ENCODE assay signal across 21 mouse cellular contexts in the genomic region with DNA sequence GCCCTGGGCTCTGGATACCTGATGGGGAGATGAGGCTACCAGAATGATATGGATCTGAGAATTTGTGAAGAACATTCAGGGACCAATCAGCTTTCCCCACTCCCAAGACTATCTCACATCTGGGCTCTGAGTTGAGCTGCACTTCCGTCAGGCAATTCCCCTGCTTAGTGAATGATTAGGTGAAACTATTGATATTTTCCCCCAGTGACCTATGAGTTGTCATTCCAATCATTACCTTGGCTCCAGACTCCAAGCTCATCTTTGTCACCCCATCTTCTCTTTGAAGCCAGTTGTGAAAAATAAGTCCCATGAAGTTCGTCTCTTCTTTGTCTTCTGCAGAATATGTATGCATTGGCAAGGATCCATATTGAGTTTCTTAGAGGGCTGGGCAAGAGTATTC.
DNase-seq lines count a peak whose midpoint lies in the region; ATAC-seq and TF ChIP-seq lines count a peak whose summit lies in the region.
"Had no signal": no experiment of that assay in that cellular context is flagged by ENCODE, and none has a peak within 500 bp of the region (broad histone marks: within the 10 kb centered on the region; RNA-seq: fewer than 3 reads in every experiment).

No protein-coding gene starts in this region.

- DNase-seq in intestine, embryonic 14.5 days (ENCODE audit: low spot score) = peak; percentile 41
- peak; percentile 73 for DNase-seq in liver, adult 2 months (ENCODE audit: extremely low read depth, low read depth, low spot score)
- no peak for DNase-seq in liver
- no peak for DNase-seq in liver, postnatal 0 days
- DNase-seq in lung, embryonic 14.5 days = peak; percentile 59
- no peak for DNase-seq in lung, postnatal 25 days (ENCODE audit: low spot score)
- DNase-seq: adrenal gland, adult 2 months; adrenal gland, adult 8-10 months; adrenal gland, postnatal 10 days; adrenal gland, postnatal 14 days; adrenal gland, postnatal 25 days; adrenal gland, postnatal 36 days; cerebellum, adult 11 months; cerebellum, adult 11-12 months had no signal

- H3K9me3 ChIP-seq in intestine, embryonic 14.5 days (ENCODE audit: control insufficient read depth, low read length) = no peaks in the 10 kb centered on the region
- no peaks in the 10 kb centered on the region for H3K9me3 ChIP-seq in intestine, embryonic 16.5 days (ENCODE audit: control insufficient read depth, low read length)
- no peaks in the 10 kb centered on the region for H3K9me3 ChIP-seq in liver, postnatal 0 days (ENCODE audit: low read length)
- H3K9me3 ChIP-seq in liver, embryonic 12.5 days (replicated peaks) = no peaks in the 10 kb centered on the region
- H3K9me3 ChIP-seq in lung, embryonic 14.5 days (ENCODE audit: low read depth, low read length) = no peaks in the 10 kb centered on the region
- H3K9me3 ChIP-seq: G1E had no signal

- peaks cover 6% of the 10 kb centered on the region; the same call in 1 of the 2 replicates for H3K4me1 ChIP-seq in intestine, embryonic 14.5 days (replicated peaks; ENCODE audit: control insufficient read depth, insufficient read depth, low read length)
- peaks cover 6% of the 10 kb centered on the region for H3K4me1 ChIP-seq in intestine, embryonic 16.5 days (ENCODE audit: control insufficient read depth, insufficient read depth, low read length)
- peaks cover 12% of the 10 kb centered on the region for H3K4me1 ChIP-seq in liver, adult 2 months (ENCODE audit: control insufficient read depth, insufficient read depth, low read length)
- H3K4me1 ChIP-seq in liver, postnatal 0 days (ENCODE audit: insufficient read depth) = peaks cover 12% of the 10 kb centered on the region
- no peaks in the 10 kb centered on the region for H3K4me1 ChIP-seq in liver, embryonic 12.5 days
- H3K4me1 ChIP-seq in lung, embryonic 14.5 days (ENCODE audit: insufficient read depth) = no peaks in the 10 kb centered on the region

- H3K4me3 ChIP-seq in intestine, embryonic 14.5 days (ENCODE audit: low read depth, low read length) = no peak overlapping the region
- no peak overlapping the region for H3K4me3 ChIP-seq in intestine, embryonic 16.5 days (ENCODE audit: low read length)
- no peak overlapping the region for H3K4me3 ChIP-seq in liver, adult 2 months (ENCODE audit: insufficient read depth, low read depth, low read length)
- no peak overlapping the region for H3K4me3 ChIP-seq in liver, postnatal 0 days (ENCODE audit: low read depth, low read length)
- H3K4me3 ChIP-seq in liver, embryonic 12.5 days = no peak overlapping the region
- no peak overlapping the region for H3K4me3 ChIP-seq in lung, embryonic 14.5 days (ENCODE audit: low read depth, low read length)

- H3K79me2 ChIP-seq in liver, adult 2 months (ENCODE audit: control insufficient read depth, insufficient read depth, low read length) = no peaks in the 10 kb centered on the region

- no peak for TF ChIP-seq POLR2A in liver, adult 2 months (IDR thresholded peaks at IDR 0.05; ENCODE audit: extremely low read depth, insufficient read depth, low read length)

- TF ChIP-seq EP300 in liver, postnatal 0 days (IDR thresholded peaks at IDR 0.05; ENCODE audit: low read depth) = no peak

- no peak overlapping the region for H3K9ac ChIP-seq in intestine, embryonic 14.5 days (ENCODE audit: low read length)
- no peak overlapping the region for H3K9ac ChIP-seq in intestine, embryonic 16.5 days (ENCODE audit: low read depth, low read length)
- no peak overlapping the region for H3K9ac ChIP-seq in liver, adult 2 months (ENCODE audit: low read depth, low read length)
- H3K9ac ChIP-seq in liver, postnatal 0 days (replicated peaks) = no peak overlapping the region
- H3K9ac ChIP-seq in liver, embryonic 12.5 days = no peak overlapping the region
- no peak overlapping the region for H3K9ac ChIP-seq in lung, embryonic 14.5 days

- no peaks in the 10 kb centered on the region for H3K27me3 ChIP-seq in intestine, embryonic 14.5 days (replicated peaks; ENCODE audit: control insufficient read depth, insufficient read depth, low read length)
- H3K27me3 ChIP-seq in intestine, embryonic 16.5 days (replicated peaks; ENCODE audit: control insufficient read depth, insufficient read depth, low read length) = no peaks in the 10 kb centered on the region
- H3K27me3 ChIP-seq in liver, adult 2 months (ENCODE audit: control insufficient read depth, insufficient read depth, low read length) = no peaks in the 10 kb centered on the region
- H3K27me3 ChIP-seq in liver, postnatal 0 days (ENCODE audit: insufficient read depth, low read length) = no peaks in the 10 kb centered on the region
- H3K27me3 ChIP-seq in liver, embryonic 12.5 days (replicated peaks) = 0 out of 2 replicates have a peak, but pooled peaks cover 4% of the 10 kb centered on the region
- H3K27me3 ChIP-seq in lung, embryonic 14.5 days (ENCODE audit: insufficient read depth, low read length) = no peaks in the 10 kb centered on the region
- H3K27me3 ChIP-seq: CH12.LX, Patski had no signal

- H3K27ac ChIP-seq in intestine, embryonic 14.5 days (ENCODE audit: low read depth) = no peak overlapping the region
- H3K27ac ChIP-seq in intestine, embryonic 16.5 days (ENCODE audit: low read length) = no peak overlapping the region
- H3K27ac ChIP-seq in liver, adult 2 months (replicated peaks; ENCODE audit: insufficient read depth, low read depth, low read length) = no peak overlapping the region
- H3K27ac ChIP-seq in liver, postnatal 0 days (ENCODE audit: low read depth) = peak overlapping the region; percentile 82
- no peak overlapping the region for H3K27ac ChIP-seq in liver, embryonic 12.5 days
- no peak overlapping the region for H3K27ac ChIP-seq in lung, embryonic 14.5 days (ENCODE audit: low read depth)

- no peak overlapping the region for H3K4me2 ChIP-seq in intestine, embryonic 14.5 days (ENCODE audit: low read length)
- H3K4me2 ChIP-seq in intestine, embryonic 16.5 days (ENCODE audit: low read depth, low read length) = no peak overlapping the region
- peak overlapping the region; percentile 30 for H3K4me2 ChIP-seq in liver, postnatal 0 days (ENCODE audit: low read depth, low read length)
- no peak overlapping the region for H3K4me2 ChIP-seq in liver, embryonic 12.5 days
- no peak overlapping the region for H3K4me2 ChIP-seq in lung, embryonic 14.5 days

- H3K36me3 ChIP-seq in intestine, embryonic 14.5 days (ENCODE audit: control insufficient read depth, insufficient read depth, low read length) = no peaks in the 10 kb centered on the region
- no peaks in the 10 kb centered on the region for H3K36me3 ChIP-seq in intestine, embryonic 16.5 days (ENCODE audit: control insufficient read depth, insufficient read depth, low read length)
- H3K36me3 ChIP-seq in liver, adult 2 months (ENCODE audit: control insufficient read depth, insufficient read depth, low read length) = no peaks in the 10 kb centered on the region
- no peaks in the 10 kb centered on the region for H3K36me3 ChIP-seq in liver, postnatal 0 days (replicated peaks; ENCODE audit: insufficient read depth, low read length)
- H3K36me3 ChIP-seq in liver, embryonic 12.5 days = no peaks in the 10 kb centered on the region
- no peaks in the 10 kb centered on the region for H3K36me3 ChIP-seq in lung, embryonic 14.5 days (ENCODE audit: insufficient read depth)
- H3K36me3 ChIP-seq: G1E had no signal

- no peak for TF ChIP-seq CTCF in liver, adult 2 months (IDR thresholded peaks at IDR 0.05; ENCODE audit: low read depth, low read length)
- TF ChIP-seq CTCF in liver, postnatal 0 days (IDR thresholded peaks at IDR 0.05; ENCODE audit: low read depth) = no peak
- TF ChIP-seq CTCF in lung, embryonic 14.5 days (IDR thresholded peaks at IDR 0.05; ENCODE audit: low read depth) = no peak

- WGBS in intestine, embryonic 14.5 days = 88% methylated on average over 2 of the region's 2 CpGs
- WGBS in intestine, embryonic 16.5 days = 90% methylated on average over 2 of the region's 2 CpGs
- WGBS in liver, adult 2 months = 24% methylated on average over 2 of the region's 2 CpGs
- WGBS in liver, postnatal 0 days (ENCODE audit: insufficient replicate concordance) = 47% methylated on average over 2 of the region's 2 CpGs
- 69% methylated on average over 2 of the region's 2 CpGs for WGBS in liver, embryonic 12.5 days (ENCODE audit: insufficient replicate concordance)
- WGBS in lung, embryonic 14.5 days = 38% methylated on average over 2 of the region's 2 CpGs

- no peak for ATAC-seq in intestine, embryonic 14.5 days (replicated peaks; ENCODE audit: low FRiP score, low TSS enrichment, low read depth)
- no peak for ATAC-seq in intestine, embryonic 16.5 days
- peak; percentile 93 for ATAC-seq in liver, postnatal 0 days
- no peak for ATAC-seq in liver, embryonic 12.5 days
- ATAC-seq in lung, embryonic 14.5 days (ENCODE audit: insufficient read depth) = no peak
- ATAC-seq: activated CD4-positive, CD25-positive, alpha-beta regulatory T cell, adult 4 months; CD4-positive, CD25-positive, alpha-beta regulatory T cell, adult 4 months; Patski had no signal

Comparison
In these comparisons a context has a peak if more than half of its experiments do, and no peak if none do; other contexts are left out.
1. DNase-seq: peak in intestine, embryonic 14.5 days (single experiment), liver, adult 2 months (single experiment) and lung, embryonic 14.5 days (single experiment); none in liver (single experiment), liver, postnatal 0 days (single experiment) and lung, postnatal 25 days (single experiment).